Mouse (Mus musculus) small intestine, adult 2 months (tissue): Measurements from ENCODE around the gene Coro2b.

Experiments used
- CTCF ChIP-seq: fragments of 200-500 bp; IDR thresholded peaks from 2 replicates; pipeline ENCODE4 v1.5.1; 2012; ENCODE audit warnings: low read depth, mild to moderate bottlenecking, control low read depth, inconsistent platforms, low read length, moderate library complexity, mixed read lengths; ENCODE audit not compliant: insufficient replicate concordance, insufficient read length; ENCODE audit errors: extremely low read depth
- POLR2A ChIP-seq: fragments of 200-500 bp; IDR thresholded peaks from 2 replicates; pipeline ENCODE4 v1.6.1; 2012; ENCODE audit warnings: low read depth, mild to moderate bottlenecking, control low read depth, inconsistent platforms, low read length, moderate library complexity

- no peak for TF ChIP-seq POLR2A
- TF ChIP-seq CTCF, result no peak
Observed at GRCm38 (mm10) chr9:62517112-62517957, 19.5 kb downstream of the Coro2b start.
